Mouse (Mus musculus) ovary, postnatal 14 days (tissue): ENCODE measurements at regions not wholly inside any gene's neighbourhood (a gene's known extent, or its start where the extent isn't known, plus 50 kb on each side); places are given as distances from the start of the nearest gene placed in this dataset.
"Not testable (repeated sequence)": the region's sequence is repeated elsewhere in the genome, so short reads cannot be mapped to it uniquely, and the experiment has no call there.

Experiments
- DNase-seq: peaks from one replicate; pipeline ENCODE4 v3.0.0; 2022; ENCODE audit warnings: low spot score

DNA sequence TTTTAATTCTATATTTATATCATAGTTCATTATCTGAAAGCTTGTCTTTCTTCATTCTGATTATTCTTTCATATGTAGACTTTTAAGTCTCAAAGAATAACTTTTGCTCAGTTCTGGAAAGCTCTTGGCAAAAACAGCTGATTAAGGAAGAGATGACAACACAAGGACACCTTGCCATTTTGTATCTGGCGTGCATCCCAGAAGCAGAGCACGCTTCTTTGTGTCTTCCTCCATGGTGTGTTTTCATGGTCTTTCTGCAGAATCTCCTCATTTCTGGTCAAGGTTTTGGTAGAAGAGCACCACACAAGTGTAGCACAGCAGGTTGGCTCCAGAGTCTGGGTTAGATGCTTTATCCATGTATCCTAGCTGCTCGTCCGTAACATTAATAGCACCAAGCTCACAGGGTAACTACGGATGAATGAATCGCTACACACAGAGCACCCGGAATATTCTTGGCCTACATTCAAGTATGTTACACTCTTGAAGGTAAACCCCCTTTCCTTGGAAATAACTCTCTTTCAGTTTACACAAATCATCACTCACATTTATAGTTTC, 148.9 kb upstream of the Ddhd1 start:
- no peak for DNase-seq

DNA sequence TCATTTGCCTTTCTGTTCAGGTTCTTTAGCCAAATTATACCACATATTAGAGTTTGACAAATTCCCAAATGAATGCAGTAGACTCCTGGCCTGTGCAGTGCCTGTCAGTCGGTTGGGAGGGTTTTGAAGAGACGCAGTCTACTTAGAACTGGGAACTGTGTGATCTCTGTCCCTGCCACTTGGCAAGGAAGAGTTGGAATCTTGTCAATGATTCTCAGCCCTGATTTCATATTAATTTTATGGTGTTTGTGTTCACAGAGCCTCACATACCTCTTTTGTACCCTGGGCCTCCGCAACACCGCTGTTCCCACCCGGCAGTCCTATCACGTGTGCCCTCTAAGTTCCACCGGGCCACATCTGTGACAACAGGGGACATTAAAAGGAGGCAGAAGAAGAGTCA, 149.8 kb upstream of the Ddhd1 start:
- DNase-seq = no peak

DNA sequence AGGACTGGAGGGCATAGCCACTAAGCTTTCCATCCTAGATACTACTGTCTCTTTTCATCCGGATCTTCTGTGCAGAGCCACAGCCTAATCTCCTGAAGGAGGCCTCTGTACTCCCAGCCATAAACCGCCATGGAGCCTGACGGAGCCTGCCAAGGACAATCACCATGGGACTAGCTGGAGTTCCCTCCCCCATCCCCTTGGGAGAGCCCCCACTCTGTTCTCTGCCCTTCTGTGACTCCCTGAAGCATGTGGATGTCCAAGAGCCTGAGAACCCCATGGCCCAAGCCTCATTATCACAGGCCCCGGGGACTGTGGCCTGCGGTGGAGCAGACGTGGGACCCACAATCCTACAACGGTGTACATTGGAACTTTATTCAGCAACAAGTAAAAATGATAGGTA, 151.5 kb upstream of the Ddhd1 start:
- DNase-seq = no peak

DNA sequence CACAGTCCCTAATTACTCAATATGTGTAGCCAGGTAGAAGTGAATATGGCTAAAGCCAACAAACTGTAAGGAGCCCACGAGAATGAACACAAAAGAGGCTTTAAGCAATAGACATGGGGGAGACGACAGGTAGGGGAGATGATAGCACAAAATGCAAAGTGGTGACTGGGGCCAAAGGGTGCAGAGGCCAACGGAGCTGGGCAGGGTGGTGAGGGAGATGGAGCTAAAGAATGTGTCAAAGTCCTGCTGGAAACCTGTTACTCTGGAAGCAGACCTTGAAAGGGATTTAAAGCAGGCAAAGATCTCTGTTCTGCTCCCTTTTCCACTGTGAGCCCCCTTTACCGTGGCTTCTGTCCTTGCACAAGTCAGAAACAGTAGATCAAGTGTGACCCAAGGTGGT, 152.2 kb upstream of the Ddhd1 start:
- DNase-seq = no peak

DNA sequence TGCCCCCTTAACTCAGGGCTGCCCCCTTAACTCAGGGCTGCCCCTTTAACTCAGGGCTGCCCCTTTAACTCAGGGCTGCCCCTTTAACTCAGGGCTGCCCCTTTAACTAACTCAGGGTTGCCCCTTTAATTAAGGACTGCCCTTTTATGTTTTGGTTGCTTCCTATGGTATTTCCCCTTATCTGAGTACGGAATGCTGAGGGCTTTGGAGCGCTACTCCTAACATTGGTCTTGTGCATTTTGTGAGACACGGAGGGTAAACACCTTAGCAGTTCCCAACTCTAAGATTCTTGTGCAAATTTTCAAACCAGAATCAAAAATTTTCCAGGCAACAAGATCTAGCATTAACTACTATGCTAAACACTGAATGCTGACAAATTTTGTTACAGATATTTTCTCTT, 152.7 kb upstream of the Ddhd1 start:
- no peak for DNase-seq

DNA sequence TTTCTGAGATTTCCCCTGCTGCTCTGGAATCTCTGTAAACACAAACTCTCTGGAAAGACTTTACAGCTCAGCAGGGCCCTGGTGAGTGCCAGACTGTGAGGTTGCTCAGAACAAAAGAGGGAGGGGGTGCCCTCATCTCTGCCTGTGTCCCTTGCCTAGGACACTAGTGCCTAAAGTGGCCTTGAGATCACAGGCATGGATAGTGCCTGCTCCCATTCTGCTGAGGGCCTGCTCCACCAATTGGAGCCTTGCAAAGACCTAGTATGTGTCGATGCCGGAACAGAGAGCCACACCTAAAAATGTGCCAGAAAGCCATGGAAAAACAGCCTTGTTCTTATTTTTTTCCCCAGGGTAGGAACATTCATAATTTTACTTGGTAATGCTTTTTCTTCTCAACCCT, 157.7 kb upstream of the Ddhd1 start:
- no peak for DNase-seq

DNA sequence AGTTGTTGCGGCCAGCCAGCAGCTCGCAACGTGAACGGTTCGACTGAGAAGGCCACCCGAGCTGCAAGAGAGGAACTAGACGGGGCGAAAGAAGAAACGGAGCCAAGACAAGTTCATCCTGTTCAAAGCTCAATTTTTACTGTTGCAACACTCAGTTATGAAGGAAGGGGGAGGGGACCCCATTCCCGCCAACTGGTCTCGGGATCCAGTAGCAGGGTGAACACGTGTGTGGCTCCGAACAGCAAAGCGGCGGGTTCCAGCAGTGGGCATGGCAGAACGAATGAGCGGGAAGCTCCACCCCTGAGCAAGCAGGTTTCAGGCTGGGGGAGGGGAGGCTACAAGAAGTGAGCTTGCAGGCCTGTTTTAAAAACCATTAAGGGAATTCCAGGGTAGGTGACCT, 158.7 kb upstream of the Ddhd1 start:
- not testable (repeated sequence) for DNase-seq

DNA sequence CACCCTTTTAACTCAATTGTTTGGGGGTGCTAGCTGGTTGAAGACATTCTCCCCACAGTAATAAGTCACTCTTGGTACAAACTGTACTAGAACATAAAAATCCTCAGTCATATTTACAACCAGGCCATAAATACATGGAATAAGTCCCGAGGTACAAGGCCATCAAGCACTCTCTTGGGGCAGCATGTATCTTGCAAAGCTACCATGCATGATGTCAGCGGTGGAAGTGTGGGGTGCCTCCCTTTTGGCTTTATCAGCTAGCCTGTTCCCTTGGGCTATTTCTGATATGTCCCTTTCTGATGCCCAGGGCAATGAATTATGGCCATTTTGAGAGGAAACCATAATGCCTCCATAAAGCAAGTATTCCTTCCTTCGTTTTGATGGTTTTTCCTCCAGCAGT, 159.8 kb upstream of the Ddhd1 start:
- DNase-seq = no peak

DNA sequence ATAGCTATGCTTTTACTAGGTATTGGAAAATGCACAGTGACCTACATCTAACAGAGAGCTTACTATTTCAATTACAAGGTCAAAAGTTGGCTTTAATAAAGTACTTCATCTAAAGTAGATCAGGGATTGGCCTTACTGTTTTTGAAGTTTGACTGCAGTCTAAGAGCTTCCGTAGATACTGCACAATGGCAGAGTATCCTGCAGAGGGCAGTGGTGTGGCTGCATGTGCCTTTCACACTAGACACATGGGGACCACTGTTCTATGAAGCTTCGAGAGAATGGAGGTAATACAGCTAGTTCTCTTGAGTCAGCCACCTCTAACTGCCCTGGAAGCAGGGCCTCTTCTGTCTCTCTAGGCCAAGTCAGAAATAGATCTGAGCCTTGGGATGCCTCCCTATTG, 166.7 kb upstream of the Ddhd1 start:
- DNase-seq = no peak

DNA sequence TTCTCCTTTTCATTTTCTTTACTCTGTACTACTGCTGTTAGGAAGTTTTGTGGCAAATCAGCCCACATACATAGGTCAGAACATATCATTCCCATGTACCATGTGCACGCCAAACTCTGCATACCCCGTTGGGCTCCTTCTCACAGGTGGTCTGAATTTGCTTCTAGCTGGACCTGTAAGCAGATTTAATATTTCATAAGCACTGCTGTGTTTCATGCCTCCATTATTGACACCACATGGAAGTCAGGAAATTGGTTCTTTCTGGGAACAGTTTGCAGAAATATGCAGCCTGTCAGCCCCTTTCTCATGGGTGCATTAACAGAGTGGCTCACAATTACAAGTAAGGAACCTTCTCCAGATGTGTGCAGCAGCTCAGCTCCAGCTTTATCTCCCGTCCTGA, 168.1 kb upstream of the Ddhd1 start:
- no peak for DNase-seq

DNA sequence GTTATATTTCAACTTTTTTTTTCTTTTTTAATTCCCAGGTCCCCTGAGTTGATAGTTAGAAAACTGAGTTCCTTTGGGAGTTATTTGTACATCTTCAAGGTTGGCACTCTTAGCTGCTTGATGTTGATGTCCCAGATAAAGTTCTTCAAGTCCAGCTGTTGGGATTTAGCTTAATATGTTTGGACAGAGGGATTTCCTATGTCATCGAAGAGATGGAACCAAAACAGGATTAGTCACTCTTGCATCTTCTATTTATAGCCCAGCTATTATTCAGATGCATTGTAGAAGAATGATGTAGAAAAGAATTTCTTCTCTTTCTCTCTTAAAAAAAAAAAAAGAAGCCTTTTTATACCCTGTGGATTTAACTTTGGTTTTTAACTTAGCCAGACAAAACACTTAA, 169.2 kb upstream of the Ddhd1 start:
- DNase-seq = no peak

DNA sequence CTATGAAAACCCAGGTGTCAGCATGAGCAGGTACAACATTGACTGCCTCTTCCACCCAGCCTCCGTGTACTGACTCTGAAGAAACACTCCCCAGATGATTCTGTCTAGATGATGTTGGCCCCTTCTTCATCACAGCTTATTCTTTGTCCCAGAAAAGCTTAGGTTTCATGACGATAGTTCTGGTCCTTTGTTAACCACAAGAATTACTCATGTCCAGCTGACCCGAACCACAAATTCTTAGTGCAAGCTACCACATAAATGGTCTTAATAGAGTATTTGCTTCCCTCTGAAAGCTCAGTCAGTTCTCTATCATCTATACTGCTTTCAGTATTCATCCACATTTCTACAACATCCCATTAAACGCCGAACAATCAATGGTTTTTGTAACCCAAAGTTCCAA, 172.5 kb upstream of the Ddhd1 start:
- DNase-seq = no peak

DNA sequence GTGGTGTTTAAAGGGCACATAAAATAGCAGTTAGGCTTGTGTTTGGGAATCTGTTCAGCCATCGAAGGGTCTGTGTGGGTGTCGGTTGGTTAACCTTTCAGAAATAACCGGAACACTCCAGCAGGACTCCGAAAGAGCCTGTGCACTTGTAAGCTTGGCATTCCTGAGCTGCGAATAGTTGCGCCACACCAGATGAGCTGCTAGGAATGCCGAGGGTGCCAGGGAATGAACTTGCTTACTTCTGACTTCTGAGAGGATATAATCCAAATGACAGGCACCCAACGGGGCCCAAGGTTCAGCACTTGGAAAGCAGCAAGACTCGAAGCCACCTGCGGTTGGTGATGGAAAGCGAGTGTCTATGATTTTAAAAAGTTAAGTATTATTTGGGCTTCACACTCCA, 179.1 kb upstream of the Ddhd1 start:
- DNase-seq = no peak

DNA sequence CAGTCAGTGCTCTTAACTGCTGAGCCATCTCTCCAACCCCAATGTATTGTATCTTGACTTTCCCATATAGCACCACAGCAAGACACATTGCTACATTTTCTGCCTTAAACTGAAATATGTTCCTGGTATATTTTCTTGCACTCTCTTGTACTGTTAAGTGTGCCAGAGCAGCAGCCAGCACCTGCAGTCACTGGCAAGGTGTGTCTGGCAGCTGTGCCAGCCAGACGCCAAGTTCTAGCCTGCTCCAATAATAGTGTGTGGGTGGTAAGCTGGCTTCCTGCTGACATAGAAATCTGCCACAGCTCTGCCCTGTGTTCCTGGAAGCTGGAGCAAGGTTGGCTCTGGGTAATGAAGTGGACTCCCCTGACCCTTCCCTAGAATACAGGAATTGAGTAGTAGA, 185.9 kb upstream of the Ddhd1 start:
- DNase-seq = no peak

DNA sequence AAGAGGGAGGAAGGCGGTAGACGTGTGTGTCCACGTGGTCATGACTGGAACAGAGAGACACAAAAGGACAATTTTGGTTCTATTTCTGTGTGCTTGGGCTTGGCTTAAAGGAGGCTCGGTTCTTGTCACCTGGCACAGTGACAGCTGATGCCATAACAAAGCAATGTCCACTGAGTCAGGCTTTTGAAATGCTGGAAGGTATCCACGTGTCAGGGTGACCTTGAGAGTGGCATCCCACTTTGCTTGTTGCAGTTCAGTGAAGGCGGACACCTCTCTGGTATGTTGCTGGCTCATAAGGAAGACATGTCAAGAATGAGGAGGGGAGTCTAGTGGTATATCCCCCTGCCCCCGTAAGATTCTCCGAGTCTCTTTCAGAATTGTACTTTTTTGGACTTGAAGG, 192.6 kb upstream of the Ddhd1 start:
- DNase-seq = no peak

DNA sequence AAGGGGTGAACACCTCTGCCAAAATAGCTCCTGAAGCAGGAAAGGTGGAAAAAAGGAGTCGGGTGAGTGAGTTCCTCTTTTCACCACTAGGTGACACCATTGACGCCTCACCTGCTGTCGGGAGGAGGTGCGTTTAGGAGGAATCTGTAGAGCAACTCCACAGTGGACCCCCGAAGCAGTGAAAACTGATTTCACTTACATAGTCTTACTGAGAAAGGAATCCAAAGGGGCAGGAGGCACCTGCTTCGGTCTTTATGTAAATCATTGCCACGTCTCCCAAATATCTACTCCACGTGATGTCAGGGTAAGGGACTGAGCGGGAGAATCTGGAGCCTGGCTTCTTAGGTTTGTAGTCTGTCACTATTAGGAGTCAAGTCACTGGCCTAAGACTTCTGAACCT, 220.5 kb upstream of the Ddhd1 start:
- DNase-seq = peak; percentile 40

DNA sequence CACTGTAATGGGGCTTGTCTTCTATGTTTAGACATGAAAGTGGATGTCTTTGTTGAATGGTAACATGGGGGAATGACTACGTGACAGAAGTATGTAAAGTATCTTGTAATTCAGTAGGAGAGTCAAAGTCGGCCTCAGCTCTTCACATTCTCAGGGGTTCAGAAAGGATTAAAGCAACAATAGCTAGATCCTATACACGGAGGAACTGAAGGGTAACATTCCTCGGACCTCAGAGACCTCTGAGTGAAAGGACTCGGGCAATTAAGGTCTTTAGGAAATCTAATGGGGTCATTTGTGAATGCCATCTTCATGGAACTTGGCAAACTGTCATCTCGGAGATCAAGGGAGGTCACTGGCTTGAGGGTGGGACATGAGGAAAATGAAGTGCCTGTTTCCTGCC, 262.8 kb upstream of the Ddhd1 start:
- no peak for DNase-seq

DNA sequence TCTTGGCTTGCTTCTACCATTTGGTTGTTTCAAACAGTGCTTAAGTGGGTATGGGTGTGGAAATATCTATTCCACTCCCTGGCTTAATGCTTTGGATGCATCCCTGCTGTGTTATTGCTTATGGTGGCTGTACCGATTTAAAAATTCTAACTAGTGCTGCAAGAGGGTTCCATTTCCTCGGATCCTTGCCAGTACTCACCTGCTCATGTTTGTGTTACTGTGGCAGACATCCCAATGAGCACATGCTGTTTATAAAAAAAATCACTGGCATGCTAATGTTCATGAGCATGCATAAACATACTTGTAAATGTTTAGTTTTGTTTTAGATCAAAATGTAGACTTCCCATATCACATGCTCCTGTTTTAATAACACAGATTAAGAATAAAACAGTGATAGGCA, 285.6 kb upstream of the Ddhd1 start:
- DNase-seq = no peak

DNA sequence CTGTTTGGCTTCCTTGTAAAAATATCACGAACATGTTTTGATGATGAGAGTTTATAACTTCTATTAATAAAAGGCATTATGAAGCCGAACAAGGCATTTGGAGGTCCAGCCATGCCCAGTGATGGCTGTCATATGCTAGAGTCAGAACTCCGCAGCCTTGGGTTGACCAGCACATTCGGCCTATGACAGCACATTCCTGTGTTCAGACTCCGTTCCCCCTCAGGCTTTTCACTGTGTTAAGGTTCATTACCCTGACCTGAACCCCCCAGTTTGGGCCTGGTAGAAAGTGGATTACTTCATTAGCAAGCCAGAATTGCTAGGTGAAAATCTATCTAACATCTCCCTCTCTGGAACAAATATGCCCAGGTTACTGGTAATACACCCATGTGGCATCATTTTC, 286.2 kb upstream of the Ddhd1 start:
- no peak for DNase-seq

DNA sequence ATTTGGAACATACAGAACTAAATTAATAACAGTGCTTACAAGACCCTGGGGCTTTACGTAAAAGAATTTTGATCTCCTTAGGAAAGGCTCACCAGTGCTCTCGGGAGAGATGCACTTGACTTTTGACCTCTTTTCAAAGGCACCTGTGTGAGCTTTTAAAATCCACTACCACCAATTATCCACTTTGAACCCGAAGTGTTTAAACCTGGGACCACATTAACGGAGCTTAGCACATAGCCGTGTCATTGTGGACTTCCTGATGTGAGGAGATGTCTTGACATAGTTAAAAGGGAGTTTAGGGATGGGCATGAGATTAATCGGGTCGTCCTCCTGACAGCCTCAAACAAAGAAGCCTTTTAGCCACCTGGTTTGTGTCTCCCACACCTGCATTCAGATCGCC, 286.6 kb upstream of the Ddhd1 start:
- no peak for DNase-seq

DNA sequence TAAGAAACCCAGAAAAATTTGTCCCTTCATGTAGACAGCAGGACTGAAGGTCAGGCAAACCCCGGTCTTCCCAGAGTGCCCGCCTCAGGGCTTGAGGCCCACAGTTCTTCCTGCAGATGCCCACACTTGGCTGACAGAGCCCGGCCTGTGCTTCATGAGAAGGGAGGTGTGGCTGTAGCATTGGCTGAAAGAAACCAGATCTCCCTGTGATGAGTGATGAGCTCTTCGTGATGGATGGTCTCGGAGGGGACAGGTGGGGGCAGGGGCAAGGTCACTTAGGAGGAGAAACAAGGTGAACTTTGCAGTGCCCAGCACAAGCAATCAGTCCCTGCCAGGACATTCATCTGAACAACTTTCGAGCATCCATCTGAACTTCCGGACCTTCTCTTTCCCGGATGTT, 298.7 kb upstream of the Ddhd1 start:
- DNase-seq = no peak

DNA sequence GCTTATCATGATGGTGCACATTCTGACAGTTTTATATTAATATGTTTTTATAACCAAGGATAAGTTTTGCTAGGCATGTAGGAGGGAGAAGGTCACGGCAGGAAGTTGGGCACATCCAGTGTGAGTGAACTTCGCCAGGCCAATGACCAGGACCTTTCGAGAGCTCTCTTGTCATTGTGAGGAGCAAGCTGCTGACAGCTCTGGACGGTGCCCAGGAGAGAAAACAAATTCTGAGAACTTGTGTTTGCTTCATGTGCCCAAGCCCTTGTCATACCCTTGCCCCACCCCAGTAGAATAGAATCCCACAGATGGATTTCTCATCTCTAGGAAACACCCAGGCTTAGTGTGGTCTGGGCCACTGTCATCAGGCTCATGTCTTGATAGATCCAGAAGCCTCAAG, 304.5 kb upstream of the Ddhd1 start:
- no peak for DNase-seq

DNA sequence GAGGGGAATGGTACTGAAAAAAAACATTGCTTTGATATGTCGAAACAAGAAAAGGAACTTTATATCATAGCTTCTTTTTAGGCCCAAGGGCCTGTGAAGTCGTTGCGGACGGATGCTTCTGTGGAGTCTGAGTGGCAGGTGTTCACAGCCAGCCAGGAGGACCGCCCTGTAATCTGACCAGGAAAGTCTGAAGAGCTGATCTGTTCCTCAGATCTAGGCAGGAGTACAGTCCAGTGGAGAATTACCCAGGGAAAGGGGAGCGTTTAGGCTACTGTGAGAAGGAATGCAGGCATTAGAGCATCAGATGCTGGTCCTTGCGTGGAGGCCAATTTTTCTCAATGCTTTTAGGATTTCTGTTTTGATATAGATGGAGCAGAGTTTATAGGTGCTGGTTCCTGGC, 306.1 kb upstream of the Ddhd1 start:
- no peak for DNase-seq

DNA sequence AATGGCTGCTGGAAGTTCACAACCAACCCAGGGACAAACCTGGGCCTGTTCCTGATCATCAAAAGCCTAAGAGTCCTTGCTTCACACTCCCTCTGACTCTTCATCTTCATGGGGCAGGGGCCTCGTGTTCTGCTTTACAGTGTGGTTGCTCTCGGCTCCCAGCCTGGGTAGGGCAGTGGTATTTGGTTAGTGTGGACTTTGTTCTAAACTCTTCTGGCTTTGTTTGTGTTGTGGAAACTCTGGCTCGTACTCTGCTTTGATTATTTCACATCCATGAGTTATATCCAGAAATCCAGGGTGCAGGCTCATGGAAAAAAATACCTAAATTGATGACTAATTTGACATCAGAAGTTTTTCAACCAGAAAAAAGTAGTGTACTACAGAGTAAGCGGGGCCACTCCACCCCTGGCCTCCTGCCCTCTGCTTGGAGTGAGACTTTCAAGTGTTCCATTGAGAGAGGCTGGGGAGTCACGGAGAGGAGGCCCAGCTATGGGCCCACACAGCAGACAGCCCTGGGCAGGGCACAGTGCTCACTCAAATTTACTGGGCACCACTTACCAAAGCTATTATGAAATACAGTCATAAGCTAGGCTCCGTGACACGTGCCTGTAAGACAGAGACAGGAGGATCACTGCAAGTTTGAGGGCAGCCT, 325.4 kb upstream of the Ddhd1 start:
- no peak for DNase-seq
